Mouse (Mus musculus) intestine, postnatal 0 days (tissue): Measurements from ENCODE around the gene Kmt2a. TPM values are rescaled to one million over a fixed set of nuclear protein-coding genes. Genes with fewer than 3 reads are reported as not detected.
A peak's percentile ranks its signal among the peaks of the same experiment; 100 is the strongest.

Source experiments
- ATAC-seq: fragments of 200-750 bp; cut with Nextera tagmentation; 2 replicates; pipeline ENCODE4 v1.8.0; 2017; ENCODE audit warnings: mild to moderate bottlenecking, moderate TSS enrichment, moderate library complexity
- H3K27ac ChIP-seq: fragments of 300-500 bp; sonication (generic); 2 replicates; pipeline ENCODE4 v1.5.1; 2014; ENCODE audit warnings: mild to moderate bottlenecking, low read depth, low read length, moderate library complexity
- H3K27me3 ChIP-seq: fragments of 300-500 bp; sonication (generic); replicated peaks from 2 replicates; pipeline ENCODE4 v1.6.1; 2014; ENCODE audit warnings: low read length, mixed read lengths; ENCODE audit not compliant: control insufficient read depth, insufficient read depth
- H3K36me3 ChIP-seq: fragments of 300-500 bp; sonication (generic); 2 replicates; pipeline ENCODE4 v1.6.1; 2014; ENCODE audit warnings: mild to moderate bottlenecking, moderate library complexity; ENCODE audit not compliant: control insufficient read depth, insufficient read depth
- H3K4me1 ChIP-seq: fragments of 300-500 bp; sonication (generic); replicated peaks from 2 replicates; pipeline ENCODE4 v1.6.1; 2014; ENCODE audit warnings: antibody characterized with exemption, low read length, mixed read lengths; ENCODE audit not compliant: control insufficient read depth, insufficient read depth
- H3K4me2 ChIP-seq: fragments of 300-500 bp; sonication (generic); replicated peaks from 2 replicates; pipeline ENCODE4 v1.6.1; 2014; ENCODE audit warnings: low read depth, mild to moderate bottlenecking, moderate library complexity
- H3K4me3 ChIP-seq: fragments of 300-500 bp; sonication (generic); 2 replicates; pipeline ENCODE4 v1.5.1; 2014; ENCODE audit warnings: low read depth, low read length
- H3K9ac ChIP-seq: fragments of 300-500 bp; sonication (generic); 2 replicates; pipeline ENCODE4 v1.6.1; 2014; ENCODE audit warnings: mild to moderate bottlenecking, low read depth, low read length
- H3K9me3 ChIP-seq: fragments of 300-500 bp; sonication (generic); 2 replicates; pipeline ENCODE4 v1.6.1; 2016; ENCODE audit warnings: mixed run types; ENCODE audit not compliant: control insufficient read depth
- CTCF ChIP-seq: sonication (generic); IDR thresholded peaks from 2 replicates; pipeline ENCODE4 v1.5.1; 2016; ENCODE audit warnings: low read depth, mild to moderate bottlenecking, control low read depth, antibody characterized with exemption, moderate library complexity
- WGBS: fragments of 180-500 bp; shearing (Covaris S2); extraction: QIAGEN DNeasy Blood & Tissue Kit; methylation state at CpG from one replicate; pipeline ENCODE4 v1.1.7; 2014; 5-methylcytosine and 5-hydroxymethylcytosine counted together
- polyA plus RNA-seq: library from polyadenylated mRNA; unstranded; fragments of >200 nt; fragmentation: Nextera tagmentation; extraction: Ambion mirVana; gene quantifications from 2 replicates; pipeline ENCODE4 v1.2.1, GENCODE M21; 2015

The Kmt2a gene
- polyA plus RNA-seq: 2.9 and 3.4 TPM in 2 replicates

DNA sequence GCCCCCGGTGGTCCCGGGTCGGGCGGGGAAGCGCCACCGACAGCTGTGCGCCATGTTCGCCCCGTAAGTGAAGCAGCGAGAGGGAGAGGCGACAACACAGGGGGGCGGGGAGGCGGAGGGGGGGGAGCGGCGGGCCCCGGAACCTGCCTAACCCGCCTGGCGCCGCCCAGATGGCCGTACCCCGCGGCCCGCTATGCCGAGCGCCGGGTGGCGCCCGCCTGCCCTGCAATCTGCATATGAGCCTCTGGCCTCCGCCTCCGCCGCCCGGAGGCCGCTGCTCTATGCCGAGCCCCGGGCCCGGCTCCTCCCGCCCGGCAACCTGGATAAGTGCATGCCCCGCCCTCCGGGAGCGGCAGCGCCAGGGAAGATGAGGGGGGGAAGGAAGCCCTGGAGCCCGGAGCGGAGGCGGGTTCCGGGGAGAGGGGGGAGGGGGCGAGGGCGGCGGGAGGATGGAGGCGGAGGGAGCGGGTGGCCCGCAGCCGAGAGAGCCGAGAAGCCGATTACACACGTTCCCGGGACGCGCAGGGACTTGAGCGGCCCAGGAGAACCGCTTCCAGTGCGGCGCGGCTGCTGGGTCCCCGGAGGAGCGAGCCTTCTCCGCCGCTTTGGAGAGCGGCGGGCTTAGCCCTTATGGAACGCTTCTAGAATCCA is at the start of gene Kmt2a:
Gene Kmt2a (minus strand): TSS at position 76 of the 651 bp plus-strand sequence.
- Histone ChIP-seq H3K4me1 (0 out of 2 replicates have a peak, but pooled peaks cover 14% of the 10 kb centered on the region), H3K36me3 (no peaks in the 10 kb centered on the region), H3K27me3 (0 out of 2 replicates have a peak, but pooled peaks cover 5% of the 10 kb centered on the region), H3K27ac (peak within 1 kb of the TSS; percentile 86), H3K4me3 (peak within 1 kb of the TSS; percentile 88), H3K9me3 (no peaks in the 10 kb centered on the region), H3K4me2 (peak within 1 kb of the TSS; percentile 98), H3K9ac (peak within 1 kb of the TSS; percentile 87)
- TF ChIP-seq CTCF: 0 out of 2 replicates have a peak, but pooled peaks have one; percentile 1
- peak; percentile 82 for ATAC-seq
- under 1% methylated on average over 55 of the region's 71 CpGs for WGBS

DNA sequence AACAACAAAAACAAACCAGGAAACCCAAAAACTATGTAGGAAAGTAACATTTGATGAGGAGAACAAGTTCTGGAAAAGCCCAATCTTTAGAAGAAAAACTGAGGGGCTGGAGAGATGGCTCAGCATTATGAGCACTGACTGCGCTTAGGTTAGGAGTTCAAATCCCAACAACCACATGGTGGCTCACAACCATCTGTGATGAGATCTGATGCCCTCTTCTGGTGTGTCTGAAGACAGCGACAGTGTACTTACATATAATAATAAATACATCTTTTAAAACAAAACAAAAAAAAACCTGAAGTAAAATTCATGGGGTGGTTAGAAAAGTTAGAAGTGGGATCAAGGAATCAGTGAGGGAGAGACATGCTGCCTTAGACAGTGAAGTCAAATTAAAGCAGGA is 40.4 kb upstream of the Kmt2a start:
- no peak for ATAC-seq
- 72% methylated on average over 2 of the region's 2 CpGs for WGBS
- TF ChIP-seq CTCF: peak; percentile 34; the same call in 1 of the 2 replicates
- Histone ChIP-seq H3K9ac (0 out of 2 replicates have a peak overlapping the region, but pooled peaks have one; percentile 96), H3K4me2 (peak overlapping the region; percentile 69), H3K27me3 (no peaks in the 10 kb centered on the region), H3K4me1 (no peaks in the 10 kb centered on the region), H3K4me3 (peak overlapping the region; percentile 97; the same call in 1 of the 2 replicates), H3K9me3 (no peaks in the 10 kb centered on the region), H3K36me3 (peaks cover 7% of the 10 kb centered on the region; the same call in 1 of the 2 replicates), H3K27ac (peak overlapping the region; percentile 94; the same call in 1 of the 2 replicates)

DNA sequence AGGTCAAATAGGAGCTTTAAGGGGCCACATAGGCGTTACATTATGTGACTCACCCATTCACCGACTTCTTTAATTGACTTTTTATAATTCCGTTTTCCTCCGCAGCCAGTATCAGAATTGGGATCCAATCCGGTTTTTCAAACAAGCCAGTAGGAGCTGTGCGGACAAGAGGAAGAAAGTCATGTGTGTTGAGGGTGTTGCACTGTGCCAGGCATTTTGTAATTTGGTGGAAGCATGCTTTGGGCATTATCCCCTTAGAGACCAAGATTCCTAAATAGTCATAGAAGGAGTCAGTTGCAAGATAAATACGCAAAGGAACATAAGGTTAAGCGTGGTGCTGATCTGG is 40.0 kb upstream of the Kmt2a start:
- Histone ChIP-seq H3K4me2 (peak overlapping the region; percentile 69), H3K36me3 (peaks cover 7% of the 10 kb centered on the region; the same call in 1 of the 2 replicates), H3K4me1 (no peaks in the 10 kb centered on the region), H3K4me3 (peak overlapping the region; percentile 97), H3K27me3 (no peaks in the 10 kb centered on the region), H3K9me3 (no peaks in the 10 kb centered on the region), H3K27ac (peak overlapping the region; percentile 94), H3K9ac (peak overlapping the region; percentile 96)
- WGBS: under 1% methylated on average over 8 of the region's 8 CpGs
- no peak for TF ChIP-seq CTCF
- ATAC-seq: peak; percentile 80

DNA sequence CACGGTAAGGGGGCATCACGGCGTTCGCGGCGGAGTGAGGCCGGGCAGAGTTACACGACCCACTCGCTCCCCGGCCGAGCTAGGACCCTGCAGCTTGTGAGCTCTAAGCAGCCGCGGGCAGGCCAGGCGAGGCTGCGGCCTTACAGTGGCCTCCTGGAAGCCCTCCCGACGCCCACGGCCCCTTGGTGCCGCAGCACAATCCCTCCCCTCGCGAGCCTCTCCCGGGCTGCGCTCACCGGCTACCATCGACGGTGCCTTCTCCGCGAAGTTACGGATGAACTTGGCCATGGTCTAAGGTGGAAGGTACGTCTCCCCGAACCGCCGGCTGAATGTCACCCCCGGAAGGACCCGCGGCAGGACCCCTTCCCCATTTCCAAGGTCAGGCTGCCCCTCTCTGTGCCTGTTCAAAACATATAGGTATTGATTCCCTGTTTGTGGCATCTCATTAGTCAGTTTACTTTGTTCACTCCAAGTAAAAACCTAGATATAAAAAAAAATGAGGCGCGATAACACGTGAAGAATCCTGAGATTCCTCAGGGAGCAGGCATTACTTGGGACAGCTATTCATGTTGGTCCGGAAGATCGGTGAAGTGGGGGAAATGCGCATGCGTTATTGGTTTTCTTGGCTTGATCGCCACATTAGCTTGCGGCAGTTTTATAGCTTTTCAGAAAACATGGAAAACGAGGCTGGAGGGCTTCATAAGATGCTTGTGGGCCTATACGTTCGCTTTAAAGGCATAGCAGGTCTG is 39.5 kb upstream of the Kmt2a start, which contains the start of gene Atp5l:
Gene Atp5l (minus strand): TSS at position 369 of the 749 bp plus-strand sequence.
- Histone ChIP-seq H3K9me3 (no peaks in the 10 kb centered on the region), H3K27ac (peak within 1 kb of the TSS; percentile 94), H3K36me3 (peaks cover 3% of the 10 kb centered on the region; the same call in 1 of the 2 replicates), H3K4me2 (peak within 1 kb of the TSS; percentile 69), H3K9ac (peak within 1 kb of the TSS; percentile 96), H3K4me1 (no peaks in the 10 kb centered on the region), H3K27me3 (no peaks in the 10 kb centered on the region), H3K4me3 (peak within 1 kb of the TSS; percentile 97)
- under 1% methylated on average over 48 of the region's 48 CpGs for WGBS
- peak; percentile 83 for ATAC-seq
- TF ChIP-seq CTCF: no peak; the same call in 1 of the 2 replicates

DNA sequence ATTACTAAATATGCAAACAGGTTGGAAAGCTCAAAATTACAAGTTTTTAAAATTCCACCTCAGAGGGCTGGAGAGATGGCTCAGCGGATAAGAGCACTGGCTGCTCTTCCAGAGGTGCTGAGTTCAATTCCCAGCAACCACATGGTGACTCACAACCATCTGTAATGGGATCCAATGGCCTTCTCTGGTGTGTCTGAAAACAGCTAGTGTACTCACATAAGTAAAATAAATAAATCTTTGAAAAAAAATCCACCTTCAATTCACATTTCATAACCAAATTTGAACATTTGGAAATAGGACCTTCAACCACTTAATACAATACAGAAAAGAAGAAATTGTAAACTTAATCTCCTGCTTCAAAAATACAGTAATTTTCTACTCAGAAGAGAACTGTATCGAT is 38.5 kb upstream of the Kmt2a start:
- WGBS: 31% methylated on average over 2 of the region's 2 CpGs
- no peaks in the 10 kb centered on the region; the same call in 1 of the 2 replicates for H3K4me1 ChIP-seq
- no peak for ATAC-seq
- peak overlapping the region; percentile 96 for H3K9ac ChIP-seq
- no peaks in the 10 kb centered on the region for H3K9me3 ChIP-seq
- H3K36me3 ChIP-seq: no peaks in the 10 kb centered on the region
- H3K4me2 ChIP-seq: peak overlapping the region; percentile 69
- peak overlapping the region; percentile 97 for H3K4me3 ChIP-seq
- H3K27ac ChIP-seq: peak overlapping the region; percentile 94; the same call in 1 of the 2 replicates
- H3K27me3 ChIP-seq: no peaks in the 10 kb centered on the region
- no peak for TF ChIP-seq CTCF

DNA sequence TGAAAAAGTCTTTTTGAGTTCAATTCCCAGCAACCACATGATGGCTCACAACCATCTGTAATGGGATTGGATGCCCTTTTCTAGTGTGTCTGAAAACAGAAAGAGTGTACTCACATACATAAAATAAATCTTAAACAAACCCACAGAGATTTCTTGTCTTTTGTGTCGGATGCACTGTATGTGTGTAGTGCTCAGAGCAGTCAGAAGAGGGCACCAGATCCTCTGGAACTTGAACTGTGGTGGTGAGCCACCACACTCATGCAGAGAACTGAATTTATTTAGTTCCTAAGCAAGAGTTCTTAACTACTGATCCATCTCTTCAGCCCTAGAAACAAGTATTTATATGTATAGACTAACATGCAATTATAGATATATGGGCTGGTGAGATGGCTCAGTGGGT is 35.1 kb upstream of the Kmt2a start:
- 43% methylated on average over 1 of the region's 1 CpGs for WGBS
- H3K4me2 ChIP-seq: no peak overlapping the region
- peaks cover 15% of the 10 kb centered on the region for H3K36me3 ChIP-seq
- H3K4me1 ChIP-seq: no peaks in the 10 kb centered on the region; the same call in 1 of the 2 replicates
- no peak for ATAC-seq
- no peaks in the 10 kb centered on the region for H3K27me3 ChIP-seq
- no peak overlapping the region for H3K27ac ChIP-seq
- H3K9me3 ChIP-seq: no peaks in the 10 kb centered on the region
- no peak overlapping the region for H3K9ac ChIP-seq
- peak; percentile 76 for TF ChIP-seq CTCF
- no peak overlapping the region for H3K4me3 ChIP-seq
